Mouse (Mus musculus) CH12.LX (cell line): ENCODE measurements around the gene Dzip3.
A peak's percentile ranks its signal among the peaks of the same experiment; 100 is the strongest.

Experiments used
- CTCF ChIP-seq, 2 experiments: IDR thresholded peaks in 1 of 2; conservative IDR thresholded peaks in 1 of 2; 2 replicates each; pipeline ENCODE4 v1.5.1; 2011 to 2012; ENCODE audit warnings: low read depth in 2 of 2, low read length in 2 of 2, improper control_type of control experiment in 1 of 2, inconsistent platforms in 1 of 2, mild to moderate bottlenecking in 1 of 2, moderate library complexity in 1 of 2
- EP300 ChIP-seq: IDR thresholded peaks from 2 replicates; pipeline ENCODE4 v1.6.1; 2011; ENCODE audit warnings: low read length, improper control_type of control experiment
- JUND ChIP-seq: conservative IDR thresholded peaks from 2 replicates; pipeline ENCODE4 v1.6.1; 2011; ENCODE audit warnings: low read depth, low read length, improper control_type of control experiment
- MAX ChIP-seq: IDR thresholded peaks from 2 replicates; pipeline ENCODE4 v1.6.1; 2011; ENCODE audit warnings: low read length, improper control_type of control experiment
- POLR2A ChIP-seq: IDR thresholded peaks from 2 replicates; pipeline ENCODE4 v1.6.1; 2011; ENCODE audit warnings: low read depth, mild to moderate bottlenecking, improper control_type of control experiment, low read length
- USF2 ChIP-seq: conservative IDR thresholded peaks from 2 replicates; pipeline ENCODE4 v1.6.1; 2011; ENCODE audit warnings: low read depth, low read length, improper control_type of control experiment

GRCm38 (mm10) chr16:48992437-48993230 is 1.3 kb downstream of the Dzip3 start:
- TF ChIP-seq POLR2A (peak; percentile 14; the same call in 1 of the 2 replicates), USF2 (no peak; the same call in 1 of the 2 replicates), CTCF (conservative IDR thresholded peaks at IDR 0.05 in 1 of 2, IDR thresholded peaks at IDR 0.05 in 1 of 2; ENCODE audit: low read depth in 2 of 2, low read length in 2 of 2) (no peak), MAX (no peak), EP300 (no peak; the same call in 1 of the 2 replicates), JUND (no peak)
